Mouse (Mus musculus): ENCODE measurements around the gene Vps35l. TPM values are rescaled to one million over a fixed set of nuclear protein-coding genes. Genes with fewer than 3 reads are reported as not detected.

Gene Vps35l
- polyA plus RNA-seq, 1 experiment = 31.1 TPM

DNA sequence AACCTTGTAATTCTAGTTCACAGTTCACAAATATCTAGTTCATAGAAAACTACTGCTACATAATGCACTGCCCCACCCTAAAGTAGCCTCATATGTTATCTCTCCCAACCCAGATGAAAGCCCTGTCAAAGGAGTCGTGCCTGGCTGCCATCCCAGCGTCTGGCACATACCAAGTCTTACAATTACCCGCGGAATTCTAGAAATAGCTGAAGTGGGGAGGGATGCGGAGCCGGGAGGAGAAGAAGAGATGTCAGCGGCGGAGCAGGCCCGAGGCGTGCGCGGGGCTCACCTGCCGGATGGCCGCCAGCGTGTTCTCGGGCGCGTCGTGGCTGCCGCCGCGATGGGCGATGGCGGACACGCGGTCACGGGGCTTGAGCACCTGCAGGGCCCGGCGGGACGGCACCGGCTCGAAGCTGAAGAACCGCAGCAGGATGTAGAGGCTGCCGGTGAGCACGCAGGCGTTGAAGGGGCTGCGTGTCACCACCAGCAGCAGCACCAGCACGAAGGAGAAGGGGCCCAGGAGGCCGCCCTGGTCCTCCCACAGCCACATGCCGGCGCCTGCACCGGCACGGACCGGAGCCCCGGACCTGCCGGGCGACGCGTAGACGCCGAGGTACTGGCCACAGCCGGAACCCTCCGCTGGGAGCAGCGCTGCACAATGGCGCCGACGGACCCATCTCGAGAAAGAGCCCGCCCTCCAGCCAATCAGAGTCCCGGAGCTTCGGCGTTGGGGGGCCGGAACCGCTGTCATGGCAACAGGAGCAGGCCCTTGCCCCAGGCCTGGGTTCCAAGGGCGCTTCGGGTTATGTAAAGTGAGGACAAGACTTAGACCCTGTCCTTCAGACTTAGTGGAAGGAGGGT is 34.7 kb upstream of the Vps35l start, which contains the start of gene Gde1:
Gene Gde1 (minus strand): TSS at position 678 of the 861 bp plus-strand sequence.
- no peaks in the 10 kb centered on the region; the same call in 1 of the 2 replicates for H3K4me1 ChIP-seq (ENCODE audit: control insufficient read depth, insufficient read depth, low read length)
- peak within 1 kb of the TSS; percentile 84 for H3K27ac ChIP-seq (ENCODE audit: control insufficient read depth, insufficient read depth, low read depth, low read length, poor library complexity)
- TF ChIP-seq POLR2A (IDR thresholded peaks at IDR 0.05; ENCODE audit: borderline replicate concordance, control insufficient read depth, low read depth, low read length) (peak; percentile 57; the same call in 1 of the 2 replicates), CTCF (IDR thresholded peaks at IDR 0.05; ENCODE audit: control insufficient read depth, insufficient read depth, low read length) (no peak)
- H3K4me3 ChIP-seq (replicated peaks; ENCODE audit: control insufficient read depth, low read depth, low read length) = peak within 1 kb of the TSS; percentile 84
- WGBS = under 1% methylated on average over 66 of the region's 66 CpGs

DNA sequence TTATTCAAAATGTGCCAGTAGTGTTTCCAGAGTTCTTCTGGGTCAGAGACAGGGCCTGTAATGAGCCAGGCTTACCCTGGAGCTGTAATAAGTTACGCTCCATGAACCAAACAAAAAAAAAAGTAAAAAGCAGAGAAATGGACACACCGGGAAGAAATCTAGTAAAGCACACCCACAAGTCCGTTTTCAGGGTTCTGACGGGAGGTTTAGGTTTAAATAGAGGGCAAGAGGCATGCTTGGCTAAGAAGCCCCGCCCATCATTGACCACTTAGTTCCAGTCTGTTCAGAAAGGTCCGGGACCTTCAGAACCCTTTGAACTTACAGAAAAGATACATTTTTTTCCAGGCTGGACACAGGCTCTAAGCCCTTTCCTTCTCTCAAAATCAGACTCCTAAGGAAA is 34.0 kb upstream of the Vps35l start:
- no peak overlapping the region for H3K4me3 ChIP-seq (replicated peaks; ENCODE audit: control insufficient read depth, low read depth, low read length)
- no peak overlapping the region for H3K27ac ChIP-seq (ENCODE audit: control insufficient read depth, insufficient read depth, low read depth, low read length, poor library complexity)
- TF ChIP-seq POLR2A (IDR thresholded peaks at IDR 0.05; ENCODE audit: borderline replicate concordance, control insufficient read depth, low read depth, low read length) (no peak), CTCF (IDR thresholded peaks at IDR 0.05; ENCODE audit: control insufficient read depth, insufficient read depth, low read length) (no peak)
- H3K4me1 ChIP-seq (ENCODE audit: control insufficient read depth, insufficient read depth, low read length) = no peaks in the 10 kb centered on the region; the same call in 1 of the 2 replicates
- 66% methylated on average over 6 of the region's 6 CpGs for WGBS

DNA sequence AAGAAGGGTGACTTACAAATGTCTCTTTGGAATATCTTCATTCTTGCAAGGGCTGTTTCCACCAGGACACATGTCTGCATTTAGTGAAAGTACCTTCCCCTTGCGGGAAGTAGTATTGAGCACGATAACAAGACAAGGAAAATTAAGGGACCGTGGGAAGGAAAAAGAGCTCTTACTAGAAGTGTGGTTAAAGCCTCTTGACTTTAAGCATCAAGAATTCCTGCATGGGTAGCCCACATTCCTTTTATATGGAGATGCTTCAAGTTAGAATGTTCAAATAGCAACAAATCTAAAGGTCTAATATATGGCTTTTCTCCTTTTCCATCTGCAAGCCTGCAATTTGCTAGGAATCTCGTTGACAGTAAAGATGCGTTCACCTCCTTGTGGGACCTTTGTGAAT is 33.5 kb upstream of the Vps35l start:
- no peaks in the 10 kb centered on the region; the same call in 1 of the 2 replicates for H3K4me1 ChIP-seq (ENCODE audit: control insufficient read depth, insufficient read depth, low read length)
- no peak overlapping the region for H3K27ac ChIP-seq (ENCODE audit: control insufficient read depth, insufficient read depth, low read depth, low read length, poor library complexity)
- no peak overlapping the region for H3K4me3 ChIP-seq (replicated peaks; ENCODE audit: control insufficient read depth, low read depth, low read length)
- WGBS = 89% methylated on average over 5 of the region's 5 CpGs
- no peak for TF ChIP-seq POLR2A (IDR thresholded peaks at IDR 0.05; ENCODE audit: borderline replicate concordance, control insufficient read depth, low read depth, low read length)
- TF ChIP-seq CTCF (IDR thresholded peaks at IDR 0.05; ENCODE audit: control insufficient read depth, insufficient read depth, low read length) = no peak

DNA sequence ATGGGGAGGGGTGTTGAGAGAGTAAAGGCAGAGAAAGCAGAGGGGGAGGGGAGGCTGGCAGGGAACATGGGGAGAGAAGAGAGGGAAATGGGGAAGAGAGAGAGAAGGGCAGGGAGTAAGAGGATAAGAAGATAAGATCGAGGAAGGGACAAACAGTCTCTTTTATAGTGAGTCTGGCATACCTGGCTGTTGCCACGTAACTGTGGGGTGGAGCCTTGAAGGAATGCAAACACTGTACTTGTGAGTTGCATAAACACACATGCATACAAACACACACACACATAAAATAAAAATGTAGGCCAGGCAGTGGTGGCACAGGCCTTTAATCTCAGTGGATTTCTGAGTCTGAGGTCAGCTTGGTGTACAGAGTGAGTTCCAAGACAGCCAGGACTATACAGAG is 32.8 kb upstream of the Vps35l start:
- WGBS = 71% methylated on average over 2 of the region's 2 CpGs

DNA sequence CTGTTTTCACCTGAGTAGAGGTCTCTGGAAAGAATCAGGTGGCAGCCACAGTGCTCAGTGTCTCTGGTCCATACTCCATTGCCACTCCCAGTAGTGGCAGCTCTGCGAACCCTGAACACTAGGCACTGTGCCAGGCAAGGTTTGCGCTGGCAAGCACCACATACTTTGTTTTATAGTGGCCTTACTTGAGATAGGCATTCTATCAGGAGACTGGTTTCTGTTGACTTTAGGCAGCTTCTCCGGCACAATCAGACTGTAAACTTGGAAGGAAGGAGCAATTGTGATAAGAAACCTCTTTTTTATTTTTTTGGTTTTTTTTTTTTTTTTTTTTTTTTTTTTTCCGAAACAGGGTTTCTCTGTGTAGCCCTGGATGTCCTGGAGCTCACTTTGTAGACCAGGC is 32.0 kb upstream of the Vps35l start:
- Histone ChIP-seq H3K27ac (ENCODE audit: control insufficient read depth, insufficient read depth, low read depth, low read length, poor library complexity) (no peak overlapping the region), H3K4me3 (replicated peaks; ENCODE audit: control insufficient read depth, low read depth, low read length) (no peak overlapping the region), H3K4me1 (ENCODE audit: control insufficient read depth, insufficient read depth, low read length) (no peaks in the 10 kb centered on the region; the same call in 1 of the 2 replicates)
- WGBS = 61% methylated on average over 4 of the region's 4 CpGs
- no peak for TF ChIP-seq POLR2A (IDR thresholded peaks at IDR 0.05; ENCODE audit: borderline replicate concordance, control insufficient read depth, low read depth, low read length)
- TF ChIP-seq CTCF (IDR thresholded peaks at IDR 0.05; ENCODE audit: control insufficient read depth, insufficient read depth, low read length) = no peak

More for the DNA sequence above, 32.8 kb upstream of the Vps35l start:
- TF ChIP-seq POLR2A (IDR thresholded peaks at IDR 0.05; ENCODE audit: borderline replicate concordance, control insufficient read depth, low read depth, low read length) (no peak), CTCF (IDR thresholded peaks at IDR 0.05; ENCODE audit: control insufficient read depth, insufficient read depth, low read length) (no peak)
- Histone ChIP-seq H3K27ac (ENCODE audit: control insufficient read depth, insufficient read depth, low read depth, low read length, poor library complexity) (no peak overlapping the region), H3K4me1 (ENCODE audit: control insufficient read depth, insufficient read depth, low read length) (no peaks in the 10 kb centered on the region; the same call in 1 of the 2 replicates), H3K4me3 (replicated peaks; ENCODE audit: control insufficient read depth, low read depth, low read length) (no peak overlapping the region)

DNA sequence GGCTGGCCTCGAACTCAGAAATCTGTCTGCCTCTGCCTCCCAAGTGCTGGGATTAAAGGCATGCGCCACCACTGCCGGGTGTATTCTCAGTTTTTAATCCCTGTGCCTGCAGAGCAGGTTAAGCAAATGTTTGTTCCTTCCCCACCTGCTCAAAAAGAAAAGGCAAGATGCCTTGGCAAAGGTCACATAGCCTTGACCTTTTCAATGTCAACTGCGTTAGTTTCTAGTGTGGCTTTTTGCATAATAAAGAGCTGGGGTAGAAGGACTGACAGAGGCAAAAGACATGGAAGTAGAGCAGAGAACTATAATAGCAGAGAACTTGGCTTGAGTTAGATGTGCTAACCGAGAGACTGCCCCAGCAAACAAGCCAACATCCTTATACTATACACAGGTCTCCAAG is 29.2 kb upstream of the Vps35l start:
- H3K27ac ChIP-seq (ENCODE audit: control insufficient read depth, insufficient read depth, low read depth, low read length, poor library complexity) = no peak overlapping the region
- TF ChIP-seq CTCF (IDR thresholded peaks at IDR 0.05; ENCODE audit: control insufficient read depth, insufficient read depth, low read length) (no peak), POLR2A (IDR thresholded peaks at IDR 0.05; ENCODE audit: borderline replicate concordance, control insufficient read depth, low read depth, low read length) (no peak)
- no peaks in the 10 kb centered on the region for H3K4me1 ChIP-seq (ENCODE audit: control insufficient read depth, insufficient read depth, low read length)
- 87% methylated on average over 5 of the region's 5 CpGs for whole genome bisulfite sequencing
- no peak overlapping the region for H3K4me3 ChIP-seq (replicated peaks; ENCODE audit: control insufficient read depth, low read depth, low read length)

DNA sequence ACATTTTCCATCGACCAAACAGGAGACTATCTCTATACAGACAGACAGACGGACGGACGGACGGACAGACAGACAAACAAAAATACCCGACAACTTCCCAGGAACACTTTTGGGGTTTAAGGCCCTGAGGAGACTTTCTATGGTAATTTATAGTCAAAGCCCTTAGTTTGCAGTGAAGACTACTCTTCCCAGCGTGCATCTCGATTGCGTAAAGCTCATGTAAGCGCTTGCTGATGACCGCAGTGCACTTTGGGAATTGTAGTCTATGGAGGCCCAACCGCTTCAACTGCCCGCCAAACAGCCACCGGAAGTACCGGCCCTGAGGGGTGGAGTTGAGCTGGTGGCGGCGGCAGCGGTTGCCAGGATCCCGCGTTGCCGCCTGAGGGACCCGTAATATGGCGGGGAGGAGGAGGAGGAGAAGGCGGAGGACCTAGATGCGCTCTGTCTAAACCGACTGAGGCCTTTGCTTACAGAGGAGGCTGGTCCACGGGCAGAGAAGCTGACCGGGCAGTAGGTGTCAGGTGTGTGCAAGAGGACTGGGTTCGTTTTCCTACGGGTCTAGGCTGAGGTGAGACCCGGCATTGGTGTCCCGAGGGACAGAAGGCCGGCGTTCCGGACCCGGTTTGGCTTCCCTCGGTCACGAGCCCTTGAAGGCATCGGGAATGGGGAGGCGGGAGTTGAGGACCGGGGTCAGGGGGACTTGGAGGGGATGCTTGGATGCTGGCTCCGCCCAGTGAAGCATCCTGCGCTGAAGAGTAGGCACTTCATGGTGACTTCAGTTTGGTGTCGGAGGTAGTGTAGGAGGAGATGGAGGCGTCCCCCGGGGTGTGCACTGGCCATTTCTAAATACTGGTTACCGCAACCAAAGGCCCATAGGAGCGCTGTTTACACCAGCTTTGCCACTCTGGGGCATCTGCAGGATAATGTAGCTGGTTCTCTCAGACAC is 27.5 kb upstream of the Vps35l start, which contains the start of gene Ccp110:
Gene Ccp110 (plus strand): TSS at position 325 of the 946 bp plus-strand sequence.
- TF ChIP-seq CTCF (IDR thresholded peaks at IDR 0.05; ENCODE audit: control insufficient read depth, insufficient read depth, low read length) = no peak
- TF ChIP-seq POLR2A (IDR thresholded peaks at IDR 0.05; ENCODE audit: borderline replicate concordance, control insufficient read depth, low read depth, low read length) = peak; percentile 59; the same call in 1 of the 2 replicates
- Histone ChIP-seq H3K4me3 (replicated peaks; ENCODE audit: control insufficient read depth, low read depth, low read length) (peak within 1 kb of the TSS; percentile 99), H3K4me1 (ENCODE audit: control insufficient read depth, insufficient read depth, low read length) (no peaks in the 10 kb centered on the region), H3K27ac (ENCODE audit: control insufficient read depth, insufficient read depth, low read depth, low read length, poor library complexity) (peak within 1 kb of the TSS; percentile 32; the same call in 1 of the 2 replicates)
- WGBS = 1% methylated on average over 48 of the region's 48 CpGs
